Mouse (Mus musculus): ENCODE data around the gene Cradd. TPM values are rescaled to one million over a fixed set of nuclear protein-coding genes. Genes with fewer than 3 reads are reported as not detected.

Gene Cradd
- 17.6 and 19.2 TPM in 2 replicates for polyA plus RNA-seq (2015; fragmentation: Nextera tagmentation; extraction: Ambion mirVana)

DNA sequence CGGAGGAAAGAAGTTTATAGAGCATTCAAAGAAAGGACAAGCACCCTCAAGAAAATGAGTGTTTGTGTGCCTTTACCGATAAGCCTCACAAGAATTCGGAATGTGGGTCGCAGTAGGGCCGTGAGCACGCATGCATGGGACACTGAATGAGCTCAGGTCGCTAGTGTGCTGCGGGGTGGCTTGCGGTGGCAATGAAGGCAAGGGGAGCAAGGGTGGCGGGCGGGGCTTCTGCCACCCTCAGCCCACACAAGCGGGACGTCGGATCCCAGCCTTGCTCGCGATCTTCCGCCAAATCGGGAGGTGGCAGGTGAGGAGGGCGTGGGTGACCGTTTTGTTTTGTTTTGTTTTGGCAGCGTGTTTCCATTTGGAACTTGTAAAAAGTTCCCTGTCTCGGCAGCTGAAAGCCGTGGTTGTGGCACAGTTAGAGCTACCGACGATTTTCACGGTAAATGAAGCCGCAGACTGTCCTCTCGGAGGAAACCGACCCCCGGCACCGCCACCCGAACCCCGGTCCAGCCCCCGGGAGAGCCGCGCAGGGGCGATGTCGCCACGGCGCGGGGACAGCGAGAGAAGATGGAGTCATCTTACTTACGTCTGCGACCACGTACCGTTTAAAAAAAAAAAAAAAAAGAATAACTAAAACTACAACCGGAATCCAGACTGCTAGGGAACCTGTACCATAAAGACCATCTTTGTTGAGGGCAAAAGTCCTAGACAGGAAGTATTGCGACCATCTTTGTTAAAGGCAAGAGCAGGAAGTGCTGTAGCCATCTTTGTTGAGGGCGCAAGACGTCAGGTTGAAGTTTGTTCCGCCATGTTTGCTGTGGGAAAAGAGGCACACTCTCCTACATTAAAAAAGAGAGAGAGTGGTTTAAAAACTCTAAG lies at the start of gene Cradd:
Gene Cradd (minus strand): TSS at position 741 of the 885 bp plus-strand sequence.

Other genes starting within 250 kb of the Cradd start
- gene Socs2, start 93.0 kb upstream of the Cradd start, polyA plus RNA-seq (2015; fragmentation: Nextera tagmentation; extraction: Ambion mirVana): 90.1 and 98.9 TPM in 2 replicates
- 327 and 430 TPM in 2 replicates for gene Mrpl42, start 177.8 kb upstream of the Cradd start, polyA plus RNA-seq (2015; fragmentation: Nextera tagmentation; extraction: Ambion mirVana)
- gene Ube2n, start 191.0 kb upstream of the Cradd start, polyA plus RNA-seq (2015; fragmentation: Nextera tagmentation; extraction: Ambion mirVana): 157 and 195 TPM in 2 replicates
- gene Nudt4, start 240.0 kb upstream of the Cradd start, polyA plus RNA-seq (2015; fragmentation: Nextera tagmentation; extraction: Ambion mirVana): 45.8 and 63.1 TPM in 2 replicates

Data from adrenal gland, postnatal 0 days (tissue).